Mouse (Mus musculus) B cell, adult (primary cell): ENCODE data around the gene Sh2d1b1. TPM values are rescaled to one million over a fixed set of nuclear protein-coding genes. Genes with fewer than 3 reads are reported as not detected.

Source experiments
- total RNA-seq: library from RNA; stranded (reverse); gene quantifications from 4 replicates; pipeline ENCODE4 v1.2.4, GENCODE M21; 2023; ENCODE audit not compliant: inconsistent age

Gene Sh2d1b1
- 0.96 to 2.0 TPM (median 1.1 TPM) in 4 replicates for total RNA-seq

DNA sequence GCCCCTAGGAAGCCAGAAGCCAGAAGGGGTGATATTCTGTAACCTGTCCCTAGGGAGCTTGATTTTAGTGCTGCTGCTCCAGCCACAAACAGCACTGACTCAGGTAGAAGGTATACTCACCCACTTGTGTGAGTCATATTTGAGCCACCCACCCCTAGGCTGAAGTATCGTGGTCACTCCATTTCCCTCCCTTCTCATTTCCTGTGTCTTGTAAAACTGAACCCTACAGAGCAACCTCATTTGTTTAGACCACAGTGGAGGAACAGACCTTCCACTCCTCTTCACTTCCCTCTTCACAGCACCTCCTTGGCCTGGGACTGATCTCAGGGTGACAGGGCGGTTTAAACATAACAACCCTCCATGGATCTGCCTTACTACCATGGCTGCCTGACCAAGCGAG, at the start of gene Sh2d1b1:
Gene Sh2d1b1 (plus strand): TSS at position 305 of the 400 bp plus-strand sequence.

DNA sequence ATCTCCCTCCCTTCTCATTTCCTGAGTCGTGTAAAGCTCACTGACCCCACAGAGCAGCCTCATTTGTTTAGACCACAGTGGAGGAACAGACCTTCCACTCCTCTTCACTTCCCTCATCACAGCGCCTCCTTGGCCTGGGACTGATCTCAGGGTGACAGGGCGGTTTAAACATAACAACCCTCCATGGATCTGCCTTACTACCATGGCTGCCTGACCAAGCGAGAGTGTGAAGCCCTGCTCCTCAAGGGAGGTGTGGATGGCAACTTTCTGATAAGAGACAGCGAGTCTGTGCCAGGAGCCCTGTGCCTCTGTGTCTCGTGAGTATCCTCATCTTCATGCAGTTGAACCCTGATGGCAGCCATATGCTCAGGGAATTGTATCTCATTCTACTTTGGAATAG, 44.4 kb upstream of the Sh2d1b1 start, which contains the start of gene Sh2d1b2:
Gene Sh2d1b2 (plus strand): TSS at position 62 of the 400 bp plus-strand sequence.

DNA sequence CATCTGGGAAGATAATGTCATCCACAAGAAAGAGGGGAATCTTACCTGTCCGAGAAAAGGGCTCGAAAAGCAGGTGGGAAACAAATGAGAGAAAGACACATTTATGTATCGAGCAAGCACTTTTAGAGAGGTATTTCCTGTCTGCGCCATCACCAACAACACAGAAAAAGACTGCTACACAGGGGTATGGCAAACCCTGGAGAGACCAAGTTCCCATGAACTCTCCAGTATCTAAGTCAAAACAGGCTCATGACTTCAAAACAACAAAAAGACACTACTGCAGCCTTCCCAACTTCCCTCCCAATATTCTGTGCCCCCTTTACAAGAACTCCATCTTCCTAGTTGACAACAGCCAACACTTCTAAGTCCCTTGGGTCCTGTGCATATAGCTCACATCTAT, 29.1 kb downstream of the Sh2d1b1 start, which contains the start of gene Gm7694:
Gene Gm7694 (minus strand): TSS at position 101 of the 400 bp plus-strand sequence.

DNA sequence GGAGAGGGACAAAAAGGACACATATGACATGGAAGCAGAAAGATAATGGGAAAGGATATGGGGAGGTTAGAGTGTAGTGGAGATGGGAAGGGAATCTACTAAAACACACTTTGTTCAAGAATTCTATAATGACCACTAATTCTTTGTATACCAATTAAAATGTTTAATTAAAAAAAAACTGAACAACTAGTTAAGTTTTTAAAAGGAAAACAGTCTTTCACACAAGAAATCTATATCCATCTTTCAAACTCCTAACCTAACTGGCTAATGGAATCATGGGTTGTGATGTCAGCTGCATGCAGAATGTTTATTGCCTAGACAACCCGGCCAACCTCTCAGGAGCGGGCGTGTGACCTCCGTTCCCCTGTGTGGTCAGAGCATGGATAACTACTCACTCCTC, 31.4 kb downstream of the Sh2d1b1 start, which contains the start of gene Spata46:
Gene Spata46 (plus strand): TSS at position 301 of the 400 bp plus-strand sequence.

Other genes with a start within 250 kb of the Sh2d1b1 start
- 0.09 to 0.29 TPM in 2 of 4 replicates, not detected in the others for gene Ddr2, start 166.6 kb upstream of the Sh2d1b1 start, total RNA-seq
- 51.1 to 70.5 TPM (median 64.7 TPM) in 4 replicates for gene Uap1, start 102.4 kb upstream of the Sh2d1b1 start, total RNA-seq
- gene Uhmk1, start 61.9 kb upstream of the Sh2d1b1 start, total RNA-seq = 62.7 to 66.6 TPM (median 64.7 TPM) in 4 replicates
- not detected in 4 replicates for gene Sh2d1b2, start 44.6 kb upstream of the Sh2d1b1 start, total RNA-seq
- gene Gm7694, start 29.0 kb downstream of the Sh2d1b1 start, total RNA-seq = 0.27 TPM in 1 of 4 replicates, not detected in the others
- not detected in 4 replicates for gene Spata46, start 31.5 kb downstream of the Sh2d1b1 start, total RNA-seq